Mouse (Mus musculus) left cerebral cortex, adult 9 months (tissue): ENCODE data around the gene Smoc1.

Experiments
- DNase-seq, 2 experiments: peaks; one replicate each; pipeline ENCODE4 v3.0.0; 2022; ENCODE audit warnings: low spot score in 2 of 2

Smoc1 gene

DNA sequence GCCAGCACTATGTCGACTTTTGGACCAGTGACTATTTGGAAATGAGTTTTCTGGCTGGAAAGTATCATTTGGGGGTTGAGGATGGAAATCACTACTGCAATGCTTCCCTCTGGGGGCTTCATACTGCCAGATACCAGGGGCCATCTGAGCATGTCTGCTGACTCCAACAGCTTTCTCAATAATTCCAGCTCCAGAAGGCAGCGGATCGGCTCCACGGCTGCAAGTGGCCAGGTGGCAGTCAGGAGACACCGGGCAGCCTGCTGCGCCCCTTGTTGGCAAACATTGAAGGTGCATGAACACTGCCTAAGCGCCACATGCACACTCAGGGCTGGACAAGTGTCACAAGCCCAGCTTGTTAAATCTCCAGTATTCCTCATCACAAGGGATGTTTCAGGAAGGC lies 2.2 kb upstream of the Smoc1 start:
- no peak for DNase-seq

DNA sequence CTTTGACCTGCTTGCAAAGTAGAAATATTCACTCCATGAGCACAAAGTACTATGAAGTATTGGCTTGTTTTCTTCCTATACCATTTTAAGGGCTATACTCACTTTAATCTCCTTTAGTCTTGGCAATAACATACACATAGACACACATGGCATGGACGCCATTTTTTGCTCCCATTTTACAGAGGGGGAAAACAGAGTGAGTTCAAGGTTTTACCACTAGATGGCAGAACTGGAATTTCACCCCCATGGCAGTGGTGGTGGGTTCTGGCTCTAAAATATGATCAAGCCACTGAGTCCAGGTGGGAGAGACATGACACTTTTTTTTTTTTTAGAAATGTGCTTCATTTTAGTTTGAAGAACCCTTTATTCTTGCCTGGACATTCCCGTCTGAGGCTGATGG lies 1.6 kb upstream of the Smoc1 start:
- no peak for DNase-seq

DNA sequence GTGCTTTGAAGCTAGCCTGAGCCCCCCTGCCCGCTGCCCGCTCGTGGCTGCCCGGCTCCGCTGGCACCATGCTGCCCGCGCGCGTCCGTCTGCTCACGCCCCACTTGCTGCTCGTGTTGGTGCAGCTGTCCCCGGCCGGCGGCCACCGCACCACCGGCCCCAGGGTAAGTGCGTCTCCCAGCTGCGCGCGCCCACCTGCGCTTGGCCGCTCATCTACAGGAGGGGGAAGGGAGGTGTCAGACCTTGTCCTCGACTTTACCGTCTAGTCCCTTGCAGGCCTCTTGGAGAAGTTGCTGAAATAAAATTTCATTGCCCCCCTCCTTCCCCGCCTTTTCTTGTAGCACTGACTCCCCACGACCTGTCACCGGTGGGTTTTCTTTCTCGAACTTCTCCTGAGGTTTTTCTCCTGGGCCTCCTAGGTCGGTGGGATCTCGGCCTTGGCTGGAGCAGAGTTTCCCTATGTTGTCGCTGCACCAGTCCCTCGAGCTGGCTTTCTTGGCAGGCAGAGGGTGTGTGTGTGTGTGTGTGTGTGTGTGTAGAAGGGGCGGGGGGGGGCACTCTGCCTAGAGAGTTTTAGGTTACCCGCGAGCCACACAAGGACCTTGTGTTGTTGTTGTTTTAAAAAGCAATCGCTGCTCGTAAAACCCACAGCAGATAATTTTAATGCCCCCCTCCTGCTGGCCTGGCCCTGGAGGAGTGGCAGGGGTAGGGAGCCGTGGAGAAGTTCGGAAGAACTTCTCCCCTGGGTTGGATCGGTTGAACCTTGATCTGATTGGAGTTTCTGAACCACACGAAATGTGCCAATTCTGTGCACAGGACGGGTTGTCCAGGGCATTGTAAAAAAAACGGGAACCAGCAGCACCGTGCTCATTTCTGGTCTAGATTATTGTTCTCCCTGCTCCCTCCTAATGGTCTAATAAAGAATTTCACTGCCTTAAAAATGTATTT lies 661 bp downstream of the Smoc1 start:
- no peak for DNase-seq

DNA sequence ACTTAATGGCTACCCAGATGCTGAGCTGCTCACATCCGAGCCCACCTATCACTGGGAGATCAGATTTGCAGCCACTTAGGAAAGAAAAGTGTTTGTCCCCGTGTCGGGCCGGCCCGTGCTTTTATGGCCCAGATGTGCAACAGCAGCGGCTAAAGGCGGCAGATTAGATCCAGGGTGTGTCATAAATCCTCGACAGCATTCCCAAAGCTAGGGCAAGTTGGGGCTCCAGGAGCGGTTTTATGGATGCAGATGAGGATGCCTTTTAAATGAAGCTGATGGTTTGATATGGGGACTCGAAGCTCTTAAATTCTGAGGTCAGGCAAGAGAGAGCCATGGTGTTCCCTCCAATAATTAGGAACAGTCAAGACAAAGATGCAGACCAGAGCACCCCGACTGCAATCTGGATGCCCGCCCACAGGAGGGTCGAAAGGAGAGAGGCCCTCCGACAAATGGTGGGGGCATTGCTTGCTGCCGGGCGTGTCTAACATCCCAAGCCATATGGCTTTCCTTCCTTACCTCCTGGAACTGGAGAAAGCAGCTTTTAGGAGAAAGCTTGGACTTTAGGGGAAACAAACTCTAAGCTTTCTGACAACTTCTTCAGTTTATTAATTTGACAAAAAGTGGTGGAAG lies 1.8 kb downstream of the Smoc1 start:
- no peak for DNase-seq

DNA sequence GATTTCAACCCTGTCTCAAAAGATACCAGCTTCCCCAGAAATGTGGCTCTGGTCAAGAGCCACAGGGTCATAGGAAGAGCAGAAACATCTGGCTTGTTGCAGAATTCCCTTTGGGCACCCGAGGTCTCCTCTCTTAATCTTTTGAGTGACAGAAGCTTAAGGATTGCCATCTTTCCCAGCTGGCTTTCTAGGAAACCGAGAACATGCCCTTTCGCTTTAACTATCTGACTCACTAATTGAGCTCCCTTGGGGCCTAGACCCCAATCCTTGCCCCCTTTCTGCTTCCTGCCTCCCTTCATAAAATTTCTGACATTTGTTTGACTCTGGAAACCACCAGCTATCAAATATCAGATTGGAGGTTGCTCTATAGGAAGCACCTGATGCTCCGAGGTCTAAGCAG lies 3.1 kb downstream of the Smoc1 start:
- no peak for DNase-seq

DNA sequence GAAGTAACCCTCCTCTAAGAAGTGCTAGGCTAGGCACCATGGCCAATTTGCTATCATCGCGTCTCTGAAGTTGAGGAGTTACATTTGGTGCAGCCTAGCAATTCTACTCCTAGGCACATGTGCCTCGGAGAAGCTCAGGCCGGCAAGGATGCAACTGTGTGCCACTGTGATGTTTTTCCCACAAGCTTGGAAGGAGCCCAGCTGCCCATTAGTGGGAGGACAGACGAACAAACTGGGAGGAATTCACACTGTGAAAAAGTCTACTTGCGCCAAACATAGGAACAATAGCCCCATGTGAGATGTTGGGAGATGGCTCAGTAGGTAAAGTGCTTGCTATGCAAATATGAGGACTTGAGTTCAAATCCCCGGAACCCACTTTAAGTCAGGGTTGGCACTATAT lies 5.0 kb downstream of the Smoc1 start:
- DNase-seq: no peak

DNA sequence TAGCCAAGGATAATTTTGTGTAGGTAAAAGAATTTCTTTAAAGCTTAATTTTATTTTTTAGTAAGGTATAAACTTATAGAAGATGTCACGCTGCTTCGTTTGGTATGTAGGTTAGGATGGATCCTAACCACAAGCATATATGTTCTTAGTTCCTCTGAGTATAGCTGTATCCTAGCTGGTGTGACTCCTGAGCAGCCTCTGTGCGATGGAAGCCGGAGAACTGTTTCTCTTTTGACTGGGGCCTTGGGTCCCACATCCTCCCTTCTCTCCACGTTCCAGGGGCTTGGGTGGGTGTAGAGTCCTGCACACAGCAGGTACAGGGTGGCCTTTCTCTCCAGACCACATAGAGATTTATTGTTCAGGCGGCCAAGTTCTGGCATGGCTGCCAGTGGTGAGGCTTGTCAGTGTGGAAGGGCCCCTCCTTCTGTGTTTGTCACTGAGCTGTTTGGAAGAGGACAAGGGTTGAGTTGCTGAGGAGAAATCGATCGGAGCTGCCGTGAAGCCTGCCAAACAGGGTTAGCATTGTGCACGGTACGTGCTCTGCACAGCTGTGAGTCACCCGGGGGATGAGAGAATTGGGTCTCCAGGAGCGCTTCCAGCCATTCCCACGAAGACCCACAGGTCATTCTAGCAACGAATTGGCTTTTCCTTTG lies 6.9 kb downstream of the Smoc1 start:
- DNase-seq: peak; percentile 23 to 42

DNA sequence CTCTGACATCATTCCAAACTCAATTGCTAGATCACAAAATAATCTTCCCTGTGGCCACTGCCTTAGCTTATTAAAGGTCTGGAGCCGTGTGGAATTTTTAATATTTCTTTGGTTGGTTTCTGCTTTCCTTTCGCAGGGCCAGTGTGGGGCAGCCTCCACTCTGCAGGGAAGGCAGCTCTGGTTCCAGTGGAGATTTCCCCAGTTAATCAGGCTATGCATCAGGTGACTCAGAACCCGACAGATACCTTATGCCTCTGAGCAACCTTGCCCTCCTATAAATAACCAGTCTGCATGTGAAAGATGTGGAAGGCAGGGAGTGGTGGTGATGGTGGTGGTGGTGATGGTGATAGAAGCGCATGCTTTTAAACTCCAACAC lies 7.4 kb downstream of the Smoc1 start:
- no peak for DNase-seq

DNA sequence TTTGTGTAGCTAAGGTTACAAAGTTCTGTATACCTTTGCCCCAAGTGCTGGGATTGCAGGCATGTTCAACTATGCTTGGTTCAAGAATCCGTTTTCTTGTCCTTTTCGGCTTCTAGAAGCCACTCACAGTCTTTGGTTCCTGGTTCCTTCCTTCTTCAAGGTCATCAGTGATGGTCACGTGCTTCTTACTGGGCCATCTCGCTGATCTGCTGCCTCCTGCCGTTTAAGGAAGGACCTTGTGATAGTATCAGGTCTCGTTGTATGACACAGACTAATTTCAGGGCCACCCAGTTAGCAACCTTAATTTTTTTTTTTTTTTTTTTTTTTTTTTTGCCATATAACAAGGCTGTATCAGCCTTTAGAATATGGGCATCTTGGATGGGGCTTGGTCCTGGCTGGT lies 9.2 kb downstream of the Smoc1 start:
- DNase-seq: no peak

DNA sequence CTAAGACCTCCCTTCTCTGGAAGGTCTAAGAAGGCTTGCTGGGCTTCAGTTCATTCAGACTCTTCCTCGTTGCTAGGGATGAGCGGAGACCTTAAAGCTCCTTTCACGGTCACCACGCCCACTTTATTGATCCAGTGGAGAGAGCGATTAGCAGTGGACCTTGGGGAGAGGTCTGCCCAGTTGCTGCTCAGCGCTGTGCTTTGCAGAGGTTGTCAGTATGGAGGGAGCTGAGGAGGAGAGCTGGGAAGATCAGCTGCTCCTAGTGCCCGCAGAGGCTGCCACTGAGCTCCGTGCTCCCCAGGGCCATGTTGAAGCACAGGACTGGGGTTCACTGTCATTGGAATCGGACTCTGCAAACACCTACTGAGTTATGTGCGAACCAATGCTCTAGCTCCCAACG lies 17.0 kb downstream of the Smoc1 start:
- DNase-seq: no peak

DNA sequence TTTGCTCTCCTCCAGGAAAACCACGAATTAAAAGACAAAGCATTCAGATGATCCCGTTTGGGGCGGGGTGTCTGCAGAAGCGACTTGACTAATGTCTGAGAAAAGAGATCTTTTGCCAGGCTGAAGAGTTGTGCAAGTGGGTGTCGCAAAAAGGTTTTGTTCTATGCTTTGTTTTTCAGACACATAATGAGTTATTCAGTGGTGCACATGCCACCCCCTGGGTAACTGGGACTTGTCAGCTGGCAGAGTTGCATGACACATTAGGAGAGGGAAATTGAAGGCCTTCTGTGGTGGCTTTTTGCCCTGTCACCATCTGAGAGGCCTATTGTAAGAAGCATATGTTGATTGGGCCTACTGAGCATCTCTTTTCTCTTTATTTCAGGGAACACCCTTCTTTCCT lies 20.3 kb downstream of the Smoc1 start:
- DNase-seq: no peak

DNA sequence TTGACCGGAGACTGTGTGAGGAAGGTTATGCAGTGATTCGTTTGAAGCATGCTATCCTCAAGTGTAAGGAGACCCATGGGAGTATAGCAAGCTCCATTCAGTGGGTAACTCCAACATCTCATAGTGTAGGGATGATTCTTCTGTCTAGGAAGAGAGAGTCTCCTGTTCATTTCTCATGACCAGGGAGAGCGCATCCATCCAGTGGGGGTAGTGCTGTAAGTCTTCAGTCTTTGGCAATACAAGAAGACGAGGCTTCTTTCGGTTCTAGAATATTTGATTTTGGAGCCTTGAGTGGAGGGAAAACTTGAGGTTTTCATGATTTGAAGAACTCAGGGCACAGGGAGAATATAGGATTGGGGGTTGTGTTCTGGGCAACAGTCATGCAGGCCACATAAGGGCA lies 23.1 kb downstream of the Smoc1 start:
- no peak for DNase-seq

DNA sequence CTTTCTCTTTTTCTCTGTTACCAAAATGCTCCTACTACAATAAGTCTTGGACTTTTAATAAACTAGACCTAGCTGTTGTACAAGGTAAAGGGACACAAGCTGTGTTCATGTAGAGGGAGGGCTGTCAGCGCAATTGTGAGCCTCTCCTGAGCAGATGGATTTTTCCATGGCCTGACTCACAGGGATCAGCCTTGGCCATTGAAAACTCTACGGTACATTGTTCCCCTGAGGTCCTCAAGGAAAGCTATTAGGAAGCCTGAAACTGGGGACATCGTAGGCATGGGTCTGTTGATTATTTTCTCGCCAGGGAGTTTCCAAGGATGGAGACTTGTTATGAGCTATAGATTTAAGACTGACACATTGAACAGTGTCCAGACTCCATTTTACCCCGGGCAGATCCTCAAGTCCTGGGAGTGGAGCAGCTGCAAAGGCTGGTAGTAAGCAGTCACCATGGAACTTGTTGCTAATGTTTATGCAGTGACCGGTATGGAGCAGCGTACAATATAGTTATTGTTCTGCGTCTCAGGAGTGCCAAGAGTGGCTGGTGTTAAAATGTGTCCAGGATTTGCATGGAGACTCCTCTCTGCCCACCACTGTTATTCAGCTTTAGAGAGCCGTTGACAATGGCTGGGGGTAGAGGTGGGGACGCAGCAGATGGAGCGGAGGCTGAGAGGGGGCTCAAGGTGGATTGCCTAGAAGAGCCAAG lies 28.5 kb downstream of the Smoc1 start:
- DNase-seq: no peak

DNA sequence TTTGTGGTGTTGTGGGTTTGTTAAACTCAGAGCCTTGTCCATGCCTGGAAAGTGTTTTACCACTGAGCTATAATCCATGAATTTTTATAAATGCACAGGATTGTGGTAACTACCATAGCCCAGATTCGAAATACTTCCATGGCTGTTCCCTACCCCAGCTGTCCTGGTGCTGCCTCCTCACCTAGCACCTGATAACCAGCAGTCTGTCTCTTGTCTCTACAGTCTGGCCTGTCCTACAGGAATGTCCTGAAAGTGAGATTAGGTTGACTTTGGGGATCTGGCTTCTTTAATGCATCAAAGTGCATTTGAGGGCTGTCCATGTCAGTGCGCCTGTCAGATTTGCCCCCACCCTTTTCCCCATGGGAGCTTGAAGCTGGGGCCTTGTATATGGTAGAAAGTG lies 29.2 kb downstream of the Smoc1 start:
- DNase-seq: no peak

DNA sequence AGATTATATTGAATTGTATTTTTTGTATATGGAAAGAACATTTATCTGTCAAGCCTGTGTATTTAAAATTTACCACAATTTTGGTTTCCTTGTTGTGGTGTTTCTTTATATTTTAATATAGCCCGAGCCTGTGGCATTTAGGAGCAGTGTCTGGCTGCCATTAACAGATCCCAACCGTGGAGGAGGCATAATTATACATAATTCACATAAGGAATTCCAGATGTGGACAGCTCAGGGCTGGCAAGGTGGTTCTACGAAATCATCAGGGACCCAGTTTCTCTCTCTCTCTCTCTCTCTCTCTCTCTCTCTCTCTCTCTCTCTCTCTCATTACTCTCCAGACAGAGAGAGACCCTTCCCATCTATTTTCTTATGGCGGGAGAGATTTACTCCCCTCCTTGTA lies 31.0 kb downstream of the Smoc1 start:
- no peak for DNase-seq

DNA sequence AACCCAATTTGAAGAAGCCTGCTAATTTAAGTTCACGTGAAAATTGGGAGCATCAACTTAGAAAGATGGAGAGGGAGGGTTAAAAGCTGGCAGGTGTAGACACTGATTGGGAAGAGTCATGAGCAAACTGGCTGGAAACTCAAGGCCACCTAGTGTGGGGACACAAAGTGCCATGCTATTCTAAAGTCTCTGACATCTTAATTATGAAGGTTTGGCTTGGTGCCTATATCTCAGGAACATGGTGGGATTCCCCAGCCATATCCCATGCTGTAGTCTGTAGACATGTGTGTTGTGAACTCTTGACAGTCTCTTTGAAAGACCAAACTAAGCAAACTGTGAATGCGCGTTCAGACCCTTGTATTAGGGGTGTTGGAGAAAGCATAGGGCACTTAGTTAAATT lies 32.0 kb downstream of the Smoc1 start:
- DNase-seq: no peak

DNA sequence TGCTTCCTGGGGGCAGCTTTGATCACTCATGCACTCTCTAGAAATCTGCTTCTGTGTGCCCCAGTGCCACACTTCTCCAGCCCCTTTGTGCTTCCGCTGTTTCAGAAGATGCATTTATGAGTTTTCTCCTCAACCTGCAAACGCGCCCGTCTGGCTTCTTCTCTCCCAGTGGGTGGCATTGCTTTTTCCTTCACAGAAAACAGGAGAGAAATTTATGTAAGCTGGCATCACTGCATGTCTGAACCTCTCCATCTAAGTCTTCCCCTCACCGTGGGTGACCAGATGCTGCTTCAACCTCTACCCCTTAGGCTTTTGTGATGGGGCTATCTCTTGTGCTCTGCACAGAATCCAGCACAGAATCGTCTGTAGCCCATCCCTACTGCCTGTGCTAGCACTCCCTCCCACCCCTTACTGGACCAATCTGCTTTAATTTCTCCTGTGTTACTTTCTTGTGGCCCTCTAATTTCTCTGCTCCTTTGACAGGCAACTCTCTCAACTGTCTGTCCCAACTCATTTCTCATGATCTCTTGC lies 35.3 kb downstream of the Smoc1 start:
- DNase-seq: peak in 1 of 2 experiments; percentile 12

DNA sequence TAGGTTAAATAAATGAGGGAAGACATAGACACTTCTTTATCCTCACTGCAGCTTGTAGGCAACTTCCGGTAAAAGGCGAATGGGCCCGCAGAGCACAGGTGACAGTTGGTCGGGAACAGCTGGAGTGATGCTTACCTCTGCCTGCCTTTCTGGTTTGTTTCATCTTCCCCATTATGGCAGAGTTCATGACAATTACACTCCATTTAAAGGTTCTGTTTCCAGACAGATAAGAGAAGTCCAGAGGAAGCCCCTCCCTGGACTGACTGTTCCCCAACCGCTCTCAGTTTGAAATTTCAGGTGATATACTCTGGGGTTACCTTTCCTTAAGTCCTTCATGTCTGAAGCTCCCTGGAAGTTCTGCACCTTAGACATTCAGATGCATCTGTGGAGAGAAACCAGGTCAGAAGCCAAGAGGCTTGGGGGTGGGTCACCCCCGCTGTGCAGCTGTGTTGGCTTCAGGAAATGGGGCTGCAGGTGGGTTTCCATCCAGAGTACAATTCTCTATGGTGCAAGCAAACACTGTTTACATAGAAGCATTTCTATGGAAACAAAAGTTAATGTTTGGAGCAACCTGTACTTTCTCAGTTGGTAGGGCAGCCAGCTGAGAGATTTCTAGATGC lies 36.8 kb downstream of the Smoc1 start:
- DNase-seq: no peak

DNA sequence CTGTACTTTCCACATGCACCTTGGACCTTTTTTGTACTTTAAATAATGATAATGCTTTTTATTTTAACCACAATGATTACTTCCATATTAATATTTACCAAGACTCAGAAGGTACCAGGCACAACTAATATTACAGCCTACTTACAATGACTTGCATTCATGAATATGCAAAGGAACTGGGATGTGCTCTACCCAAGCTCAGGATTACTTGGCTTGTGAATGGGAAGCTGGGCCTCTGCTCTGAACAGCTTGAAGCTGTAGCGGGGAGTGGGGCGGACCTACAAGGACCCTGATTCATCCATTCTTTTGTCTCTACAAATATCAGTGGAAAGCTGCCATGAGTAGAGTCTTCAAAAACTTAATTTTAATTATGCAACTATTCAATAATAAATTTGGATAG lies 47.5 kb downstream of the Smoc1 start:
- no peak for DNase-seq

DNA sequence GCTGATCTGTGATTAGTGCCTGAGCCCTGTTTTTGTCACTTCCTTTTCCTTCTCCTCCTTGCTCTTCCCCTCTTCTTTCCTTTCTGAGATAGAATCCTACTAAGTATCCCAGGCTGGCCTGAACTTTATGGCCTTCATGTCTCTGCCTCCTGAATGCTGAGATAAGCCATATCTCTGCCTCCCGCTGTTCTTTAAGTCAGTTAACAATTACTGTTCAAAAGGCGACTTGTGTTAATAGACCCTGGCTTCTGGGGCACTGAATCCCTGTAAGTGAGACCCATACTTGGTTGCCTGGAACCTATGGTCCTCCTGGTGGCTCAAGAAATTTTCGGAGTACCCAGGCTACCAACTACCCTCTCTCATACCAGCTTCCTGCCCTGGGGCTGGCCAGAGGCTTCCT lies 48.3 kb downstream of the Smoc1 start:
- no peak for DNase-seq

DNA sequence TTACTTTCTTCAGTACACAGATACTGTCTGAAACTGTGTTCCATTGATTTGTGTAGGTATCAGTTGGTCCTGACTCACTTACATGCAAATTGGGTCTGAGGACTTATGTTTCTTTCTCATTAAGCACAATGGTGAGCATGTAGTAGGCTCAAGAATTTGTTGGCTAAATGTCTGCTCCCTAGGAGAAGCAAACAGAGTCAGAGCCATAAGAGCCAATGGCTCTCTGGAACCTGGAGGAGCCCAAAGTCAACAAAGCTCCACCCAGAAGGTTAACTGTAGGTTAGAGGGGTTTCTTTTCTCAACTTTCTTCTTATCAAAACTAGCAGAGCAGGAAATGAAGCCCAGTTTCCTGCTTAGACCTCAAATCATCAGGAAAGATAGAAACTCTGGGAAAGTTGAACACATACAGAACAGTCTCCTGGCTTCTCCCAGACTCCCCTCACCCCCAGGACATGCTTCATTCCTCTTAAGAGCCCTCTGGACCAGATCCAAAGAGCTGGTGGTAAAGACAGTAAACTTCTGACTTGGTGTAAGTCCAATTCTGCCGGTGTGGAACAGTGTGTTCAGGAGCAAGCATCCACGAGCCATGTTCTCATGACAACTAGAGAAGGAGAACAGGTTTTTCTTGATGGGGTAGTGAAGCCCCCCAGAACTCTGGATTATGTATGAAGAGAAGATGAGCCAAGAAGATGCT lies 51.5 kb downstream of the Smoc1 start:
- DNase-seq: no peak
